Mouse (Mus musculus) layer of hippocampus, adult 8-10 months (tissue): Measurements from ENCODE around the gene Pdxk. TPM values are rescaled to one million over a fixed set of nuclear protein-coding genes. Genes with fewer than 3 reads are reported as not detected.

Experiments
- DNase-seq, 2 experiments: peaks; one replicate each; pipeline ENCODE4 v3.0.0; 2022; ENCODE audit warnings: low spot score in 2 of 2
- total RNA-seq, 4 experiments: library from RNA; stranded (reverse); gene quantifications; 2 replicates each; pipeline ENCODE4 v1.2.4; 2022

Gene Pdxk
- total RNA-seq, 4 experiments from 2014 or later = 94.9 to 110 (median 101) TPM

DNA sequence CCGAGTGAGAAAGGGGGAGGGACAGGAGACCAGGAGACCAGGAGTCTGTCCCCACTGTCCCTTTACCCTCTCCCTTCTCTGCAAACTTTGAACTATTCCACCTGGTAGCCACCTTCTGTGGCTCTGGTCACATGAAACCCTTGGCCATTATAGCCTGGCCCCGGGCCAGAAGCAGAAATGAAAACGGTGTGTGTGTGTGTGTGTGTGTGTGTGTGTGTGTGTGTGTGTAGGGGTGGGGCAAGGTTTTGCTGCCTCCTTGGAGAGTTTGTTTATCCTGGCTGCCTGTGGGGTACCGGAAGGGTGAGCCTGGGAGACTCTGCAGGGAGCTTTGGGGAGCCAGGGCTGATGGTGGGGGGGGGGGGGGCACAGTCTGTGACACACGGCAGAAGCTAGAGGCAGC, 4.3 kb downstream of the Pdxk start:
- no peak for DNase-seq

DNA sequence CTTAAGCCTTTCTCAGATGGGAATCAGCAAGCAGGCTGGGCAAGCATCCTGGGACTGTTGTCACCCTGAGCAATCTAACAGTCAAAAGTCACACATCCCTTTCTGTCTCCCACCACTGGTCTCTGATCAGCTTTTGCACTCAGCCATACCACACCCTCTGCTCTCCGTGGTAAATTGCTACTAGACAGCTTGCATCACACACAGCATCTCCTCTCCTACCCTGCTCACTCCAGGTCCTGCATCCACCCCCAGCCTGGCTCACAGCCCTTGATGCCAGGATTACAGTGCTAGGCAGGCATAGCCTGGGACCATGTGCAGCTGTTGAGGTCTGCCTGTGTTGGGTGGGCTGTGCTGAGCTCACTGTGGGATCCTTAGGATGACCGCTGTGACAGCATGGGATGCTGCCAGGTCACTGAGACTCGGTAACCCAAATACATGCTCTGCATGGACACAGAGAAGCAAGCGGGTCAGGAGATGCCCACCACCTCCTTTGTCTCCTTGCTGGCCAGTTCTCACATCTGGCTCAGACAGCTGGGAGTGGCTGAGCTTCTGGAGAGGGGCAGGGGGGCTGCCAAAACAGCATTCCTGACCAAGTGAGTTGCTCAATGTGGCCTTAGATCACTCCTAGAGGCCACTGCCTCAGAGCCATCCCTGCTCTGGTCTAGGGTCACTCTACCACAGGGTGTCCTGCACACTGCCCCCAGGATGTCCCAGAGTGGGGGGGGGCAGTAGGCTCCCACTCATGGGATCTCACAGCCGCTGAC, 6.2 kb downstream of the Pdxk start:
- no peak for DNase-seq

GRCm38 (mm10) chr10:78457495-78458347, 7.1 kb downstream of the Pdxk start:
- DNase-seq = no peak

DNA sequence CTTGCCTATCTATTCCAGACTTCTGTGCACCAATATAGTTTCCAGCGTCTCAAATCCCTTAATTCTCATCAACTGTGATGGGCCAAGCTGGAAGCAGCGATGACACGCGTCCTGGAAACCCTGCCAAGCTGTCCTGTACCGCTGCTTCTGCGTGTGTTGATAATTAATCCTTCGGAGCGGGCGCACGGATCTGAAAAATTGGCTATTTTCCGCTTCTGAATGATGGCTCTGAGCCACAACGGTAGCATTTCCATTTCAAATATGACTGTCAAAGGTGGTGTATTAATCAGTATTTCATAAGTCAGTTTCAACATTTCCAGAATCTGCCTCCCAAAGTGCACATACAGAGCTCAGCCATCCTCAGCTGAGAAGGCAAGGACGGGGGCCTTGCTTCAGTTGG, 8.1 kb downstream of the Pdxk start:
- peak; percentile 47 to 62 for DNase-seq

- DNase-seq = no peak
These were observed 12.1 kb downstream of the Pdxk start for GRCm38 (mm10) chr10:78452641-78453040.

GRCm38 (mm10) chr10:78450761-78451160, 14.0 kb downstream of the Pdxk start:
- no peak for DNase-seq

DNA sequence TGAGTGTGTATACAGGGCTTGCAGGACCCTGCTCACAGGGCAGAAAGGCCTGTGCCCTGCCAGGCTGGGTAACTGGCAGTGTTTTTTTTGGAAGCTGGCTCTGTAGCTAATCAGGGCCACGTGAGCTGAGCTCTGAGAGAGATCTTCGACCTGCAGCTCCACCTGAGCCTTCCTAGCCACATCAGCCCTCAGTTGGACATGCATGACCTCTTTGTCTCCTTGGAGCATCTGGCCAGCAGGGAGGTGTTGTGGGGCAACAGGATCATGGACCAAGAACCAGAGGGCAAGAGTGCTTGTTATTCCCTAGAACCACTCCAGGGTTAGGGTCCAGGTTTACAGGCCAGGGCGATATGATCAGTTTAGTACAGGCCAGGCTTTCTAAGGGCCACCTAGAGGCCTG, 17.4 kb downstream of the Pdxk start:
- no peak for DNase-seq

GRCm38 (mm10) chr10:78446195-78446594, 18.6 kb downstream of the Pdxk start:
- no peak for DNase-seq

GRCm38 (mm10) chr10:78442292-78442691, 22.5 kb downstream of the Pdxk start:
- DNase-seq = no peak

GRCm38 (mm10) chr10:78441606-78442005, 23.2 kb downstream of the Pdxk start:
- DNase-seq = no peak

GRCm38 (mm10) chr10:78440812-78441211, 24.0 kb downstream of the Pdxk start:
- no peak for DNase-seq

- DNase-seq = no peak
These were observed 24.8 kb downstream of the Pdxk start for GRCm38 (mm10) chr10:78439990-78440389.

GRCm38 (mm10) chr10:78439550-78439949, 25.2 kb downstream of the Pdxk start:
- no peak for DNase-seq

- peak; percentile 54 to 81 for DNase-seq
These were observed 26.7 kb downstream of the Pdxk start for GRCm38 (mm10) chr10:78438094-78438493.

GRCm38 (mm10) chr10:78432853-78433252, 31.9 kb downstream of the Pdxk start:
- DNase-seq = no peak

DNA sequence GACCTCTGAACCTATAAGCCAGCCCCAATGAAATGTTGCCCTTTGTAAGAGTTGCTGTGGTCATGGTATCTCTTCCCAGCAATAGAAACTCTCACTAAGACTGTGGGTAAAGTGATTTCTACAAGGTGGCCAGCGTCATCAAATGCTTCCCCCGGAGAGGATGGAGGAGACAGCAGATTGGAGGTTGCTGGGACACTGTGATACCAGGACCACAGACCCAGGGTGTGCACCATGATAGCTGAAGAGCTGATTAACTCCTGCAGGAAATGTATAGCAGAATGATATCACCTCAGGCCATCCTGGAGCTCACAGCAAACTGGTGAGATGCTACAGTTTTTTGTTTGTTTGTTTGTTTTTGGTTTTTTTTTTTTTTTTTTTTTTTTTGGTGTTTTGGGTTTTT, 35.0 kb downstream of the Pdxk start:
- DNase-seq = no peak

GRCm38 (mm10) chr10:78429180-78429579, 35.6 kb downstream of the Pdxk start:
- no peak for DNase-seq

GRCm38 (mm10) chr10:78428070-78428469, 36.7 kb downstream of the Pdxk start:
- no peak for DNase-seq

DNA sequence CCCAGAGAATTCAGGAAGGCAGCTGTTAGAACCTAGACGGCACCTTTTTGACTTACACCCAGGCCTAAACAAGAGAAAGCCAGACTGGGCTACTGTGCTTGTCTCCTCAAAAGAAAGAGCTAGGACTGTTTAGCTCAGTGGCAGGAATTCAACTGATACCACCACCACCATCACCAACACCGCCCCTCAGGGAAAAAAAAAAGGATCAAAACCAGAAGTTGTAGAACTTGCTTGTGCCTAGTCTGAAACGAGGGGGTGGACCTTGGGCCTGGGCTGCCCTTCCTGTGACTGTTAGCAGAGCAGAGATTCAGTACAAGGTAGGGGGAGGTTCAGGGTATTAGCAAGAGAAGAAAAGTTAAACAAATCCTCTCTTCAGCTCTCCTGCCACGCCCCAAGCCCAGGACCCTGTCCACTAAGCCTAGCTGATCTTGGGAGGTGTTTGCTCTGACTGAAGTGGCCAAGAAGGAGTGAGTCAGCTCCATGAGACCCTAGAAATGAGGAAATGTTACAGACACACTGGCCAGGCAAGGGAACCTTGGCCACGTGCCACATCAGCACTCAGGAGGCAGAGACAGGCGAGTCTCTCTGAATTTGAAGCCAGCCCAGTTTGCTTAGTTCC, 38.5 kb downstream of the Pdxk start:
- no peak for DNase-seq

GRCm38 (mm10) chr10:78425181-78426041, 39.4 kb downstream of the Pdxk start, which contains the start of gene Cstb:
TSS of gene Cstb (plus strand) at chr10:78425669.
- DNase-seq = peak; percentile 79 to 81

- no peak for DNase-seq
These were observed 42.2 kb downstream of the Pdxk start for GRCm38 (mm10) chr10:78422614-78423013.
